Mouse (Mus musculus) midbrain, postnatal 0 days (tissue): ENCODE results near the gene Rbm25. TPM values are rescaled to one million over a fixed set of nuclear protein-coding genes. Genes with fewer than 3 reads are reported as not detected.
A peak's percentile ranks its signal among the peaks of the same experiment; 100 is the strongest.

Source experiments
- ATAC-seq: fragments of 200-750 bp; cut with Nextera tagmentation; 2 replicates; pipeline ENCODE4 v1.8.0; 2017; ENCODE audit warnings: moderate number of reproducible peaks, mild to moderate bottlenecking, moderate TSS enrichment, moderate library complexity; ENCODE audit not compliant: low FRiP score
- DNase-seq: peaks from one replicate; pipeline ENCODE4 v3.0.0-alpha.2; 2015; ENCODE audit warnings: low spot score
- H3K27ac ChIP-seq: fragments of 300-500 bp; sonication (generic); 2 replicates; pipeline ENCODE4 v1.5.1; 2014; ENCODE audit warnings: low read depth, mild to moderate bottlenecking, low read length, mixed read lengths
- H3K27me3 ChIP-seq: fragments of 300-500 bp; sonication (generic); 2 replicates; pipeline ENCODE4 v1.6.1; 2014; ENCODE audit warnings: low read length, control low read depth, mixed read lengths; ENCODE audit not compliant: insufficient read depth
- H3K36me3 ChIP-seq: fragments of 300-500 bp; sonication (generic); 2 replicates; pipeline ENCODE4 v1.6.1; 2014; ENCODE audit warnings: low read length, control low read depth, mixed read lengths; ENCODE audit not compliant: insufficient read depth
- H3K4me1 ChIP-seq: fragments of 300-500 bp; sonication (generic); 2 replicates; pipeline ENCODE4 v1.6.1; 2014; ENCODE audit warnings: mild to moderate bottlenecking, control low read depth, antibody characterized with exemption, low read length, mixed read lengths; ENCODE audit not compliant: insufficient read depth
- H3K4me2 ChIP-seq: fragments of 300-500 bp; sonication (generic); 2 replicates; pipeline ENCODE4 v1.6.1; 2014; ENCODE audit warnings: low read depth, mild to moderate bottlenecking, low read length, mixed read lengths; ENCODE audit not compliant: poor library complexity, severe bottlenecking
- H3K4me3 ChIP-seq: fragments of 300-500 bp; sonication (generic); 2 replicates; pipeline ENCODE4 v1.5.1; 2014; ENCODE audit warnings: low read depth, mild to moderate bottlenecking, low read length, moderate library complexity
- H3K9ac ChIP-seq: fragments of 300-500 bp; sonication (generic); replicated peaks from 2 replicates; pipeline ENCODE4 v1.6.1; 2014; ENCODE audit warnings: mild to moderate bottlenecking, low read length, moderate library complexity, mixed read lengths; ENCODE audit not compliant: poor library complexity, severe bottlenecking
- H3K9me3 ChIP-seq: fragments of 300-500 bp; sonication (generic); 2 replicates; pipeline ENCODE4 v1.6.1; 2016; ENCODE audit warnings: low read length, control low read depth
- CTCF ChIP-seq: IDR thresholded peaks from 2 replicates; pipeline ENCODE4 v1.5.1; 2016; ENCODE audit warnings: antibody characterized with exemption, mild to moderate bottlenecking
- WGBS: fragments of 180-500 bp; shearing (Covaris S2); extraction: QIAGEN DNeasy Blood & Tissue Kit; methylation state at CpG from one replicate; pipeline ENCODE4 v1.1.7; 2014; 5-methylcytosine and 5-hydroxymethylcytosine counted together
- polyA plus RNA-seq: library from polyadenylated mRNA; unstranded; fragments of >200 nt; fragmentation: Nextera tagmentation; extraction: Ambion mirVana; gene quantifications from 2 replicates; pipeline ENCODE4 v1.2.1, GENCODE M21; 2015
- total RNA-seq: library from RNA; depleted of rRNA; stranded (reverse); fragments of >200 nt; gene quantifications from 2 replicates; pipeline ENCODE4 v1.2.3, GENCODE M21; 2014

The Rbm25 gene
- total and polyA plus RNA-seq, 2 experiments from 2014 or later, result 68.2 to 231 TPM

GRCm38 (mm10) chr12:83686575-83687350, 55.7 kb downstream of the Rbm25 start:
- peaks cover 10% of the 10 kb centered on the region; the same call in 1 of the 2 replicates for H3K36me3 ChIP-seq
- no peak overlapping the region for H3K9ac ChIP-seq
- ATAC-seq, result no peak
- H3K9me3 ChIP-seq, result no peaks in the 10 kb centered on the region
- 0 out of 2 replicates have a peak, but pooled peaks have one; percentile 16 for TF ChIP-seq CTCF
- H3K4me3 ChIP-seq, result no peak overlapping the region
- 94% methylated on average over 9 of the region's 9 CpGs for WGBS
- 0 out of 2 replicates have a peak overlapping the region, but pooled peaks have one; percentile 93 for H3K27ac ChIP-seq
- no peaks in the 10 kb centered on the region for H3K4me1 ChIP-seq
- no peaks in the 10 kb centered on the region for H3K27me3 ChIP-seq
- H3K4me2 ChIP-seq, result no peak overlapping the region
- no peak for DNase-seq

GRCm38 (mm10) chr12:83687934-83688315, 56.9 kb downstream of the Rbm25 start, which contains the start of gene Psen1:
TSS of gene Psen1 (plus strand) at chr12:83688152.
- peak within 1 kb of the TSS; percentile 91 for H3K9ac ChIP-seq
- ATAC-seq (peak; percentile 98), DNase-seq (peak; percentile 96)
- no peak; the same call in 1 of the 2 replicates for TF ChIP-seq CTCF
- H3K4me1 ChIP-seq, result no peaks in the 10 kb centered on the region
- H3K27ac ChIP-seq, result peak within 1 kb of the TSS; percentile 93
- peaks cover 4% of the 10 kb centered on the region; the same call in 1 of the 2 replicates for H3K36me3 ChIP-seq
- peak within 1 kb of the TSS; percentile 80 for H3K4me2 ChIP-seq
- H3K4me3 ChIP-seq, result peak within 1 kb of the TSS; percentile 97
- H3K9me3 ChIP-seq, result no peaks in the 10 kb centered on the region
- WGBS, result 1% methylated on average over 35 of the region's 38 CpGs
- H3K27me3 ChIP-seq, result no peaks in the 10 kb centered on the region

- no peaks in the 10 kb centered on the region for H3K9me3 ChIP-seq
- H3K4me1 ChIP-seq, result no peaks in the 10 kb centered on the region
- ATAC-seq, result peak; percentile 68
- H3K9ac ChIP-seq, result peak overlapping the region; percentile 91
- peaks cover 3% of the 10 kb centered on the region; the same call in 1 of the 2 replicates for H3K36me3 ChIP-seq
- peak overlapping the region; percentile 97 for H3K4me3 ChIP-seq
- no peaks in the 10 kb centered on the region for H3K27me3 ChIP-seq
- no peak for TF ChIP-seq CTCF
- peak overlapping the region; percentile 93 for H3K27ac ChIP-seq
- peak overlapping the region; percentile 80 for H3K4me2 ChIP-seq
- DNase-seq, result peak; percentile 52
- under 1% methylated on average over 46 of the region's 49 CpGs for WGBS
Observed at GRCm38 (mm10) chr12:83688316-83689086, 57.5 kb downstream of the Rbm25 start.

GRCm38 (mm10) chr12:83689087-83689432, 58.0 kb downstream of the Rbm25 start:
- no peak for TF ChIP-seq CTCF
- Histone ChIP-seq H3K4me3 (peak overlapping the region; percentile 97), H3K36me3 (no peaks in the 10 kb centered on the region), H3K27ac (peak overlapping the region; percentile 93; the same call in 1 of the 2 replicates), H3K9ac (peak overlapping the region; percentile 91), H3K4me1 (no peaks in the 10 kb centered on the region), H3K9me3 (no peaks in the 10 kb centered on the region), H3K4me2 (peak overlapping the region; percentile 80), H3K27me3 (no peaks in the 10 kb centered on the region)
- ATAC-seq (no peak), DNase-seq (no peak)
- 31% methylated on average over 6 of the region's 6 CpGs for WGBS

- no peaks in the 10 kb centered on the region for H3K4me1 ChIP-seq
- H3K36me3 ChIP-seq, result no peaks in the 10 kb centered on the region
- no peak for TF ChIP-seq CTCF
- no peaks in the 10 kb centered on the region for H3K27me3 ChIP-seq
- H3K4me3 ChIP-seq, result no peak overlapping the region
- H3K9me3 ChIP-seq, result no peaks in the 10 kb centered on the region
- ATAC-seq (no peak), DNase-seq (no peak)
- 94% methylated on average over 5 of the region's 5 CpGs for WGBS
- H3K27ac ChIP-seq, result no peak overlapping the region
- no peak overlapping the region for H3K9ac ChIP-seq
- H3K4me2 ChIP-seq, result no peak overlapping the region
Observed at GRCm38 (mm10) chr12:83694011-83694410, 63.0 kb downstream of the Rbm25 start.
